Mouse (Mus musculus) erythroblast, embryonic 14.5 days (primary cell): ENCODE measurements around the gene Meis3. TPM values are rescaled to one million over a fixed set of nuclear protein-coding genes. Genes with fewer than 3 reads are reported as not detected.

ENCODE experiments used
- H3K27me3 ChIP-seq: 2 replicates; pipeline ENCODE4 v1.6.1; 2012; ENCODE audit warnings: inconsistent platforms; ENCODE audit not compliant: control insufficient read depth
- H3K36me3 ChIP-seq: 2 replicates; pipeline ENCODE4 v1.6.1; 2012; ENCODE audit warnings: mild to moderate bottlenecking, inconsistent platforms; ENCODE audit not compliant: control insufficient read depth
- H3K4me1 ChIP-seq: 2 replicates; pipeline ENCODE4 v1.6.1; 2012; ENCODE audit warnings: inconsistent platforms; ENCODE audit not compliant: control insufficient read depth
- H3K4me3 ChIP-seq: replicated peaks from 2 replicates; pipeline ENCODE3; 2012; ENCODE audit warnings: moderate library complexity, mild to moderate bottlenecking, inconsistent platforms
- H3K9me3 ChIP-seq: 2 replicates; pipeline ENCODE4 v1.6.1; 2012; ENCODE audit warnings: low read length, inconsistent platforms, mixed read lengths; ENCODE audit not compliant: control insufficient read depth
- GATA1 ChIP-seq: IDR thresholded peaks from 2 replicates; pipeline ENCODE4 v1.6.1; 2012; ENCODE audit warnings: low read length, inconsistent platforms, mixed read lengths
- TAL1 ChIP-seq: IDR thresholded peaks from 3 replicates; pipeline ENCODE4 v1.6.1; 2012; ENCODE audit warnings: low read length, inconsistent platforms, mixed read lengths
- polyA plus RNA-seq: library from polyadenylated mRNA; stranded (reverse); fragments of >175 nt; gene quantifications from 2 replicates; pipeline ENCODE4 v1.2.3, GENCODE M21; 2012

Meis3 gene
- polyA plus RNA-seq, 1 experiment = 0.07 TPM

GRCm38 (mm10) chr7:16202756-16203504, 28.0 kb downstream of the Meis3 start:
- no peaks in the 10 kb centered on the region for H3K27me3 ChIP-seq
- TF ChIP-seq TAL1 = no peak
- no peak for TF ChIP-seq GATA1
- H3K4me1 ChIP-seq = no peaks in the 10 kb centered on the region
- H3K36me3 ChIP-seq = peaks cover 36% of the 10 kb centered on the region
- no peak overlapping the region for H3K4me3 ChIP-seq
- no peaks in the 10 kb centered on the region for H3K9me3 ChIP-seq

GRCm38 (mm10) chr7:16203505-16203903, 28.6 kb downstream of the Meis3 start:
- Histone ChIP-seq H3K4me1 (no peaks in the 10 kb centered on the region), H3K27me3 (no peaks in the 10 kb centered on the region), H3K36me3 (peaks cover 35% of the 10 kb centered on the region), H3K9me3 (no peaks in the 10 kb centered on the region), H3K4me3 (no peak overlapping the region)
- no peak for TF ChIP-seq GATA1

- Histone ChIP-seq H3K4me1 (no peaks in the 10 kb centered on the region), H3K27me3 (no peaks in the 10 kb centered on the region), H3K9me3 (no peaks in the 10 kb centered on the region), H3K4me3 (no peak overlapping the region), H3K36me3 (peaks cover 34% of the 10 kb centered on the region)
- no peak for TF ChIP-seq GATA1
- no peak for TF ChIP-seq TAL1
Observed at GRCm38 (mm10) chr7:16204791-16205190, 29.9 kb downstream of the Meis3 start.

- no peaks in the 10 kb centered on the region for H3K27me3 ChIP-seq
- TF ChIP-seq TAL1 = no peak
- TF ChIP-seq GATA1 = no peak
- no peaks in the 10 kb centered on the region for H3K9me3 ChIP-seq
- no peak overlapping the region for H3K4me3 ChIP-seq
- peaks cover 31% of the 10 kb centered on the region for H3K36me3 ChIP-seq
- no peaks in the 10 kb centered on the region for H3K4me1 ChIP-seq
Observed at GRCm38 (mm10) chr7:16207076-16207475, 32.2 kb downstream of the Meis3 start.

GRCm38 (mm10) chr7:16207496-16207895, 32.6 kb downstream of the Meis3 start:
- Histone ChIP-seq H3K4me3 (no peak overlapping the region), H3K4me1 (no peaks in the 10 kb centered on the region), H3K9me3 (no peaks in the 10 kb centered on the region), H3K27me3 (no peaks in the 10 kb centered on the region), H3K36me3 (peaks cover 30% of the 10 kb centered on the region)
- TF ChIP-seq GATA1 (no peak), TAL1 (no peak)

- H3K4me1 ChIP-seq = no peaks in the 10 kb centered on the region
- H3K4me3 ChIP-seq = no peak overlapping the region
- no peaks in the 10 kb centered on the region for H3K27me3 ChIP-seq
- H3K9me3 ChIP-seq = no peaks in the 10 kb centered on the region
- peaks cover 25% of the 10 kb centered on the region for H3K36me3 ChIP-seq
- TF ChIP-seq TAL1 (no peak), GATA1 (no peak)
Observed at GRCm38 (mm10) chr7:16208781-16209665, 34.1 kb downstream of the Meis3 start.

GRCm38 (mm10) chr7:16210862-16211365, 36.0 kb downstream of the Meis3 start:
- Histone ChIP-seq H3K4me3 (no peak overlapping the region), H3K27me3 (no peaks in the 10 kb centered on the region), H3K4me1 (no peaks in the 10 kb centered on the region), H3K36me3 (peaks cover 38% of the 10 kb centered on the region), H3K9me3 (no peaks in the 10 kb centered on the region)
- TF ChIP-seq TAL1 (no peak), GATA1 (no peak)

- H3K36me3 ChIP-seq = peaks cover 52% of the 10 kb centered on the region
- H3K27me3 ChIP-seq = no peaks in the 10 kb centered on the region
- no peaks in the 10 kb centered on the region; the same call in 1 of the 2 replicates for H3K4me1 ChIP-seq
- H3K9me3 ChIP-seq = no peaks in the 10 kb centered on the region
- no peak for TF ChIP-seq GATA1
- TF ChIP-seq TAL1 = no peak
- H3K4me3 ChIP-seq = no peak overlapping the region
Observed at GRCm38 (mm10) chr7:16213196-16213595, 38.3 kb downstream of the Meis3 start.

- TF ChIP-seq TAL1 (no peak), GATA1 (no peak)
- Histone ChIP-seq H3K9me3 (no peaks in the 10 kb centered on the region), H3K4me3 (no peak overlapping the region), H3K27me3 (no peaks in the 10 kb centered on the region), H3K36me3 (peaks cover 52% of the 10 kb centered on the region), H3K4me1 (no peaks in the 10 kb centered on the region; the same call in 1 of the 2 replicates)
Observed at GRCm38 (mm10) chr7:16213986-16214385, 39.1 kb downstream of the Meis3 start.
